ENCODE assay signal across 18 mouse cellular contexts in genomic region chr10:17860701-17861480, GRCm38 (mm10).
DNase-seq lines count a peak whose midpoint lies in the region; TF ChIP-seq lines count a peak whose summit lies in the region.
"Had no signal": no experiment of that assay in that cellular context is flagged by ENCODE, and none has a peak within 500 bp of the region (broad histone marks: within the 10 kb centered on the region; RNA-seq: fewer than 3 reads in every experiment).

No protein-coding gene starts in this region.

- H3K27me3 ChIP-seq in C2C12 (ENCODE audit: control insufficient read depth, insufficient read depth, insufficient read length) = no peaks in the 10 kb centered on the region
- H3K27me3 ChIP-seq in myocyte (ENCODE audit: control insufficient read depth, insufficient read depth, insufficient read length) = no peaks in the 10 kb centered on the region
- H3K27me3 ChIP-seq: heart, embryonic 12.5 days; kidney, embryonic 15.5 days; limb, embryonic 12.5 days; neural tube, embryonic 15.5 days had no signal

- TF ChIP-seq POLR2A in myocyte (IDR thresholded peaks at IDR 0.05; ENCODE audit: insufficient read length, low read depth) = no peak

- peak overlapping the region; percentile 61 for H3K4me2 ChIP-seq in myocyte (ENCODE audit: low read depth)
- H3K4me2 ChIP-seq: heart, embryonic 12.5 days; kidney, embryonic 15.5 days; limb, embryonic 12.5 days; neural tube, embryonic 15.5 days had no signal

- TF ChIP-seq CTCF in layer of hippocampus, adult 2 months (conservative IDR thresholded peaks at IDR 0.05) = no peak
- no peak for TF ChIP-seq CTCF in C2C12 (IDR thresholded peaks at IDR 0.05; ENCODE audit: control insufficient read depth, insufficient read depth, insufficient read length)

- H3K4me3 ChIP-seq in layer of hippocampus, adult 2 months = no peak overlapping the region
- no peak overlapping the region for H3K4me3 ChIP-seq in C2C12 (ENCODE audit: insufficient read depth, poor library complexity, severe bottlenecking)
- H3K4me3 ChIP-seq in myocyte = no peak overlapping the region
- H3K4me3 ChIP-seq: heart, embryonic 12.5 days; kidney, embryonic 15.5 days; limb, embryonic 12.5 days; midbrain, embryonic 10.5 days; neural tube, embryonic 15.5 days had no signal

- no peaks in the 10 kb centered on the region for H3K36me3 ChIP-seq in C2C12 (ENCODE audit: control insufficient read depth, insufficient read depth)
- no peaks in the 10 kb centered on the region for H3K36me3 ChIP-seq in myocyte (ENCODE audit: control insufficient read depth, insufficient read depth)
- H3K36me3 ChIP-seq: heart, embryonic 12.5 days; kidney, embryonic 15.5 days; limb, embryonic 12.5 days; midbrain, embryonic 10.5 days; neural tube, embryonic 15.5 days had no signal

- H3ac ChIP-seq in C2C12 (ENCODE audit: control insufficient read depth, insufficient read length, low read depth) = no peak overlapping the region
- H3ac ChIP-seq in myocyte (ENCODE audit: control insufficient read depth, insufficient read length) = no peak overlapping the region

- H3K79me3 ChIP-seq in C2C12 (ENCODE audit: low read depth) = no peaks in the 10 kb centered on the region

- H3K79me2 ChIP-seq in C2C12 (ENCODE audit: control insufficient read depth, insufficient read depth) (no peaks in the 10 kb centered on the region), myocyte (ENCODE audit: control insufficient read depth, insufficient read depth) (no peaks in the 10 kb centered on the region)

- peak overlapping the region; percentile 56 for H3K27ac ChIP-seq in layer of hippocampus, adult 2 months
- H3K27ac ChIP-seq: kidney, embryonic 15.5 days; limb, embryonic 12.5 days; liver, embryonic 14.5 days; midbrain, embryonic 10.5 days; neural tube, embryonic 15.5 days had no signal

- DNase-seq in layer of hippocampus, adult 2 months (ENCODE audit: low spot score in 2 of 2) = peak; percentile 20 to 58
- DNase-seq in layer of hippocampus, postnatal 10 days (ENCODE audit: low spot score in 2 of 2) = no peak
- peak; percentile 84 for DNase-seq in NIH3T3 (ENCODE audit: low read depth)
- DNase-seq in urinary bladder, postnatal 14 days (ENCODE audit: low spot score) = no peak
- DNase-seq in kidney, adult 8-10 months = no peak
- DNase-seq: adrenal gland, postnatal 25 days; cerebellum, adult 9-11 months; embryo, embryonic 11 days; gastrocnemius, postnatal 25 days; heart, postnatal 4 days had no signal

TF ChIP-seq in C2C12, 6 proteins besides CTCF, POLR2A, EP300 and RAD21:
- TF ChIP-seq FOSL1 (IDR thresholded peaks at IDR 0.05; ENCODE audit: insufficient read depth, low read length, poor library complexity, severe bottlenecking) (peak; percentile 85), CEBPB (IDR thresholded peaks at IDR 0.05; ENCODE audit: low read depth) (peak; percentile 65), MAX (IDR thresholded peaks at IDR 0.05) (no peak)

TF ChIP-seq in myocyte, 11 proteins besides CTCF, POLR2A, EP300 and RAD21:
- TF ChIP-seq REST (IDR thresholded peaks at IDR 0.05; ENCODE audit: insufficient read depth, insufficient read length) (no peak), CEBPB (IDR thresholded peaks at IDR 0.05; ENCODE audit: insufficient read depth, poor library complexity, severe bottlenecking) (0 out of 2 replicates have a peak, but pooled peaks have one; percentile 29), MYOD1 (IDR thresholded peaks at IDR 0.05; ENCODE audit: control insufficient read depth in 1 of 3, insufficient read length in 2 of 3, low read depth in 2 of 3) (no peak), SRF (IDR thresholded peaks at IDR 0.05; ENCODE audit: control insufficient read depth, insufficient read length, low read depth) (no peak), TCF3 (IDR thresholded peaks at IDR 0.05; ENCODE audit: insufficient read length, low read depth) (no peak), E2F4 (IDR thresholded peaks at IDR 0.05; ENCODE audit: insufficient read depth) (no peak)

Comparison
In these comparisons a context has a peak if more than half of its experiments do, and no peak if none do; other contexts are left out.
1. DNase-seq: peak in layer of hippocampus, adult 2 months (2 of 2) and NIH3T3 (single experiment); none in layer of hippocampus, postnatal 10 days (0 of 2), urinary bladder, postnatal 14 days (single experiment) and kidney, adult 8-10 months (0 of 2).